Mouse (Mus musculus) limb, embryonic 13.5 days (tissue): ENCODE data around the gene Tor1aip2. TPM values are rescaled to one million over a fixed set of nuclear protein-coding genes. Genes with fewer than 3 reads are reported as not detected.
A peak's percentile ranks its signal among the peaks of the same experiment; 100 is the strongest.

Source experiments
- ATAC-seq: fragments of 200-750 bp; cut with Nextera tagmentation; 2 replicates; pipeline ENCODE4 v1.8.0; 2017; ENCODE audit warnings: low read depth, moderate number of reproducible peaks, moderate TSS enrichment; ENCODE audit not compliant: low FRiP score
- H3K27ac ChIP-seq: fragments of 300-500 bp; sonication (generic); 2 replicates; pipeline ENCODE4 v1.5.1; 2015; ENCODE audit warnings: inconsistent platforms, mild to moderate bottlenecking, moderate library complexity
- H3K27me3 ChIP-seq: fragments of 300-500 bp; sonication (generic); 2 replicates; pipeline ENCODE4 v1.6.1; 2015; ENCODE audit warnings: mild to moderate bottlenecking, inconsistent platforms
- H3K36me3 ChIP-seq: fragments of 300-500 bp; sonication (generic); 2 replicates; pipeline ENCODE4 v1.6.1; 2015; ENCODE audit warnings: inconsistent platforms, mild to moderate bottlenecking, moderate library complexity
- H3K4me1 ChIP-seq: fragments of 300-500 bp; sonication (generic); 2 replicates; pipeline ENCODE4 v1.6.1; 2015; ENCODE audit warnings: inconsistent platforms
- H3K4me2 ChIP-seq: fragments of 300-500 bp; sonication (generic); replicated peaks from 2 replicates; pipeline ENCODE4 v1.6.1; 2015; ENCODE audit warnings: inconsistent platforms, mild to moderate bottlenecking, moderate library complexity
- H3K4me3 ChIP-seq: fragments of 300-500 bp; sonication (generic); 2 replicates; pipeline ENCODE4 v1.5.1; 2015; ENCODE audit warnings: moderate library complexity, mild to moderate bottlenecking, inconsistent platforms
- H3K9ac ChIP-seq: fragments of 300-500 bp; sonication (generic); 2 replicates; pipeline ENCODE4 v1.6.1; 2015; ENCODE audit warnings: mild to moderate bottlenecking, inconsistent platforms
- H3K9me3 ChIP-seq: fragments of 300-500 bp; sonication (generic); 2 replicates; pipeline ENCODE4 v1.6.1; 2016; ENCODE audit warnings: inconsistent platforms
- WGBS: fragments of 180-500 bp; shearing (Covaris S2); methylation state at CpG from one replicate; pipeline ENCODE4 v1.1.7; 2015; 5-methylcytosine and 5-hydroxymethylcytosine counted together
- polyA plus RNA-seq: library from polyadenylated mRNA; unstranded; fragments of >200 nt; fragmentation: Nextera tagmentation; extraction: Ambion mirVana; gene quantifications from 2 replicates; pipeline ENCODE4 v1.2.1, GENCODE M21; 2015

Tor1aip2 gene
- polyA plus RNA-seq, 1 experiment from 2014 or later: 130 TPM

GRCm38 (mm10) chr1:156087586-156087985 lies 52.4 kb downstream of the Tor1aip2 start:
- ATAC-seq: no peak
- WGBS: 49% methylated on average over 5 of the region's 5 CpGs
- Histone ChIP-seq H3K27ac (no peak overlapping the region), H3K4me1 (peaks cover 9% of the 10 kb centered on the region; the same call in 1 of the 2 replicates), H3K4me3 (no peak overlapping the region), H3K9ac (no peak overlapping the region), H3K27me3 (0 out of 2 replicates have a peak, but pooled peaks cover 3% of the 10 kb centered on the region), H3K4me2 (no peak overlapping the region), H3K36me3 (no peaks in the 10 kb centered on the region), H3K9me3 (no peaks in the 10 kb centered on the region)

- Histone ChIP-seq H3K27me3 (0 out of 2 replicates have a peak, but pooled peaks cover 3% of the 10 kb centered on the region), H3K4me1 (peaks cover 9% of the 10 kb centered on the region; the same call in 1 of the 2 replicates), H3K9me3 (no peaks in the 10 kb centered on the region), H3K27ac (no peak overlapping the region), H3K9ac (no peak overlapping the region), H3K36me3 (no peaks in the 10 kb centered on the region), H3K4me3 (no peak overlapping the region), H3K4me2 (no peak overlapping the region)
- ATAC-seq: no peak
- WGBS: 67% methylated on average over 8 of the region's 8 CpGs
These were observed 54.4 kb downstream of the Tor1aip2 start for GRCm38 (mm10) chr1:156089561-156089960.

- H3K9me3 ChIP-seq: no peaks in the 10 kb centered on the region
- 33% methylated on average over 4 of the region's 4 CpGs for WGBS
- no peak for ATAC-seq
- H3K4me1 ChIP-seq: peaks cover 9% of the 10 kb centered on the region; the same call in 1 of the 2 replicates
- no peak overlapping the region for H3K27ac ChIP-seq
- H3K4me3 ChIP-seq: no peak overlapping the region
- no peaks in the 10 kb centered on the region for H3K36me3 ChIP-seq
- H3K9ac ChIP-seq: no peak overlapping the region
- H3K27me3 ChIP-seq: 0 out of 2 replicates have a peak, but pooled peaks cover 3% of the 10 kb centered on the region
- H3K4me2 ChIP-seq: no peak overlapping the region
These were observed 54.8 kb downstream of the Tor1aip2 start for GRCm38 (mm10) chr1:156090042-156090441.

- peaks cover 9% of the 10 kb centered on the region; the same call in 1 of the 2 replicates for H3K4me1 ChIP-seq
- H3K27me3 ChIP-seq: 0 out of 2 replicates have a peak, but pooled peaks cover 3% of the 10 kb centered on the region
- WGBS: 86% methylated on average over 4 of the region's 4 CpGs
- no peaks in the 10 kb centered on the region for H3K9me3 ChIP-seq
- no peak overlapping the region for H3K4me3 ChIP-seq
- no peaks in the 10 kb centered on the region for H3K36me3 ChIP-seq
- no peak overlapping the region for H3K9ac ChIP-seq
- no peak overlapping the region for H3K27ac ChIP-seq
- ATAC-seq: no peak
- no peak overlapping the region for H3K4me2 ChIP-seq
These were observed 56.6 kb downstream of the Tor1aip2 start for GRCm38 (mm10) chr1:156091811-156092210.

GRCm38 (mm10) chr1:156103763-156104162 lies 68.6 kb downstream of the Tor1aip2 start:
- Histone ChIP-seq H3K4me2 (no peak overlapping the region), H3K27ac (no peak overlapping the region), H3K9me3 (peaks cover 11% of the 10 kb centered on the region; the same call in 1 of the 2 replicates), H3K9ac (no peak overlapping the region), H3K27me3 (no peaks in the 10 kb centered on the region), H3K4me1 (peaks cover 5% of the 10 kb centered on the region; the same call in 1 of the 2 replicates), H3K36me3 (no peaks in the 10 kb centered on the region), H3K4me3 (no peak overlapping the region)
- WGBS: 86% methylated on average over 2 of the region's 2 CpGs
- no peak for ATAC-seq

- H3K4me3 ChIP-seq: no peak overlapping the region
- no peak overlapping the region for H3K4me2 ChIP-seq
- H3K9ac ChIP-seq: no peak overlapping the region
- no peaks in the 10 kb centered on the region for H3K36me3 ChIP-seq
- H3K9me3 ChIP-seq: 0 out of 2 replicates have a peak, but pooled peaks cover 5% of the 10 kb centered on the region
- peaks cover 6% of the 10 kb centered on the region; the same call in 1 of the 2 replicates for H3K4me1 ChIP-seq
- ATAC-seq: no peak
- H3K27ac ChIP-seq: no peak overlapping the region
- no peaks in the 10 kb centered on the region for H3K27me3 ChIP-seq
- WGBS: 84% methylated on average over 2 of the region's 2 CpGs
These were observed 70.2 kb downstream of the Tor1aip2 start for GRCm38 (mm10) chr1:156105381-156105780.

GRCm38 (mm10) chr1:156107424-156107823 lies 72.2 kb downstream of the Tor1aip2 start:
- peaks cover 6% of the 10 kb centered on the region; the same call in 1 of the 2 replicates for H3K27me3 ChIP-seq
- no peak overlapping the region for H3K4me2 ChIP-seq
- no peaks in the 10 kb centered on the region for H3K36me3 ChIP-seq
- H3K4me3 ChIP-seq: no peak overlapping the region
- no peak overlapping the region for H3K27ac ChIP-seq
- no peaks in the 10 kb centered on the region for H3K9me3 ChIP-seq
- WGBS: 92% methylated on average over 2 of the region's 2 CpGs
- no peak overlapping the region for H3K9ac ChIP-seq
- H3K4me1 ChIP-seq: peaks cover 6% of the 10 kb centered on the region; the same call in 1 of the 2 replicates
- ATAC-seq: no peak

- H3K27ac ChIP-seq: no peak overlapping the region
- H3K4me2 ChIP-seq: 0 out of 2 replicates have a peak overlapping the region, but pooled peaks have one; percentile 11
- WGBS: 6% methylated on average over 10 of the region's 10 CpGs
- no peaks in the 10 kb centered on the region for H3K9me3 ChIP-seq
- H3K9ac ChIP-seq: no peak overlapping the region
- H3K36me3 ChIP-seq: no peaks in the 10 kb centered on the region
- H3K4me3 ChIP-seq: no peak overlapping the region
- H3K4me1 ChIP-seq: peaks cover 6% of the 10 kb centered on the region; the same call in 1 of the 2 replicates
- peaks cover 6% of the 10 kb centered on the region; the same call in 1 of the 2 replicates for H3K27me3 ChIP-seq
- no peak for ATAC-seq
These were observed 73.2 kb downstream of the Tor1aip2 start for GRCm38 (mm10) chr1:156108400-156108799.

GRCm38 (mm10) chr1:156111090-156111489 lies 75.9 kb downstream of the Tor1aip2 start:
- Histone ChIP-seq H3K36me3 (no peaks in the 10 kb centered on the region), H3K9ac (no peak overlapping the region), H3K4me2 (no peak overlapping the region), H3K4me1 (peaks cover 13% of the 10 kb centered on the region; the same call in 1 of the 2 replicates), H3K9me3 (no peaks in the 10 kb centered on the region), H3K27me3 (peaks cover 6% of the 10 kb centered on the region; the same call in 1 of the 2 replicates), H3K27ac (no peak overlapping the region), H3K4me3 (no peak overlapping the region)
- 72% methylated on average over 9 of the region's 9 CpGs for WGBS
- ATAC-seq: no peak

GRCm38 (mm10) chr1:156111728-156112127 lies 76.5 kb downstream of the Tor1aip2 start:
- no peak for ATAC-seq

GRCm38 (mm10) chr1:156112142-156112541 lies 76.9 kb downstream of the Tor1aip2 start:
- H3K9me3 ChIP-seq: no peaks in the 10 kb centered on the region
- H3K4me3 ChIP-seq: no peak overlapping the region
- H3K4me1 ChIP-seq: peaks cover 13% of the 10 kb centered on the region; the same call in 1 of the 2 replicates
- H3K27ac ChIP-seq: no peak overlapping the region
- no peak for ATAC-seq
- WGBS: 59% methylated on average over 7 of the region's 7 CpGs
- no peak overlapping the region for H3K4me2 ChIP-seq
- peaks cover 6% of the 10 kb centered on the region; the same call in 1 of the 2 replicates for H3K27me3 ChIP-seq
- no peaks in the 10 kb centered on the region for H3K36me3 ChIP-seq
- H3K9ac ChIP-seq: no peak overlapping the region

More at GRCm38 (mm10) chr1:156111728-156112127, 76.5 kb downstream of the Tor1aip2 start:
- no peak overlapping the region for H3K4me2 ChIP-seq
- 21% methylated on average over 12 of the region's 12 CpGs for WGBS
- no peak overlapping the region for H3K4me3 ChIP-seq
- no peaks in the 10 kb centered on the region for H3K9me3 ChIP-seq
- no peak overlapping the region for H3K27ac ChIP-seq
- H3K4me1 ChIP-seq: peaks cover 13% of the 10 kb centered on the region; the same call in 1 of the 2 replicates
- peaks cover 6% of the 10 kb centered on the region; the same call in 1 of the 2 replicates for H3K27me3 ChIP-seq
- no peaks in the 10 kb centered on the region for H3K36me3 ChIP-seq
- no peak overlapping the region for H3K9ac ChIP-seq

- ATAC-seq: no peak
- Histone ChIP-seq H3K4me3 (no peak overlapping the region), H3K27me3 (peaks cover 6% of the 10 kb centered on the region; the same call in 1 of the 2 replicates), H3K9me3 (no peaks in the 10 kb centered on the region), H3K4me1 (0 out of 2 replicates have a peak, but pooled peaks cover 7% of the 10 kb centered on the region), H3K36me3 (no peaks in the 10 kb centered on the region), H3K27ac (no peak overlapping the region), H3K4me2 (no peak overlapping the region), H3K9ac (no peak overlapping the region)
- 83% methylated on average over 8 of the region's 8 CpGs for WGBS
These were observed 78.8 kb downstream of the Tor1aip2 start for GRCm38 (mm10) chr1:156113884-156114499.
